Mouse (Mus musculus) left cerebral cortex, adult 18-20 months (tissue): ENCODE measurements around the gene Tnfsf9. TPM values are rescaled to one million over a fixed set of nuclear protein-coding genes. Genes with fewer than 3 reads are reported as not detected.

Experiments
- DNase-seq, 2 experiments: peaks; one replicate each; pipeline ENCODE4 v3.0.0; 2021 to 2022; ENCODE audit warnings: low spot score in 2 of 2, mixed read lengths in 1 of 2
- long read RNA-seq, 2 experiments: library from polyadenylated mRNA; stranded (forward); transcript quantifications; one replicate each; pipeline ENCODE4 v2.0.0; 2021
- total RNA-seq, 2 experiments: library from RNA; stranded (reverse); gene quantifications; 2 replicates each; pipeline ENCODE4 v1.2.3; 2021

Gene Tnfsf9
- under 1 TPM; 0.37 to 0.52 TPM for total RNA-seq
- long read RNA-seq, experiment 1, partial matches to known transcripts: 0 of 1 reads
- long read RNA-seq, experiment 1, other reads (novel, unspliced or antisense): 0 of 1 reads
- long read RNA-seq, experiment 2: 0 reads

DNA sequence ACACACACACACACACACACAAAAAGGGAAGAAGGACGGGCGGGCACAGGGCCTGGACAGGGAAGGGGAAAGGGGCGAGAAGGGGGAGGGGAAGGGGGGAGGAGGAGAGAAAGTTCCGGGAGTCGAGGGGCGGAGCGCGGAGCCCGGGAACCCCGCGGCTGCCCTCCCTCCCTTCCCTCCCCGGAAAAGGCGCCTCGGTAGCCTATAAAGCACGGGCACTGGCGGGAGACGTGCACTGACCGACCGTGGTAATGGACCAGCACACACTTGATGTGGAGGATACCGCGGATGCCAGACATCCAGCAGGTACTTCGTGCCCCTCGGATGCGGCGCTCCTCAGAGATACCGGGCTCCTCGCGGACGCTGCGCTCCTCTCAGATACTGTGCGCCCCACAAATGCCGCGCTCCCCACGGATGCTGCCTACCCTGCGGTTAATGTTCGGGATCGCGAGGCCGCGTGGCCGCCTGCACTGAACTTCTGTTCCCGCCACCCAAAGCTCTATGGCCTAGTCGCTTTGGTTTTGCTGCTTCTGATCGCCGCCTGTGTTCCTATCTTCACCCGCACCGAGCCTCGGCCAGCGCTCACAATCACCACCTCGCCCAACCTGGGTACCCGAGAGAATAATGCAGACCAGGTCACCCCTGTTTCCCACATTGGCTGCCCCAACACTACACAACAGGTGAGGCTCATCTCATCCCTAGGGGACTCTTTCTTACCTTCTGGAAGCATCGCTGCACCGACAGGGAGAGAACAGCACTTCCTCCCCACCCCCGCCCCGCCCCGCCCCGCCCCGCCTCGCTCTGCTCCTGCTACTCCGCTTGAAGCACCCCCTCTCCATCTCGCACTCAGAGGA lies at the start of gene Tnfsf9:
Tnfsf9 (plus strand) TSS at position 145 of the 854 bp plus-strand sequence.
- DNase-seq: peak; percentile 9 to 29

- no peak for DNase-seq
Observed at GRCm38 (mm10) chr17:57056246-57056645, 48.9 kb upstream of the Tnfsf9 start.

- DNase-seq: peak; percentile 24 to 29
Observed at GRCm38 (mm10) chr17:57058891-57059485, 46.1 kb upstream of the Tnfsf9 start, which contains the start of gene Crb3. Gene Crb3, plus strand, starts transcription at chr17:57059105.

DNA sequence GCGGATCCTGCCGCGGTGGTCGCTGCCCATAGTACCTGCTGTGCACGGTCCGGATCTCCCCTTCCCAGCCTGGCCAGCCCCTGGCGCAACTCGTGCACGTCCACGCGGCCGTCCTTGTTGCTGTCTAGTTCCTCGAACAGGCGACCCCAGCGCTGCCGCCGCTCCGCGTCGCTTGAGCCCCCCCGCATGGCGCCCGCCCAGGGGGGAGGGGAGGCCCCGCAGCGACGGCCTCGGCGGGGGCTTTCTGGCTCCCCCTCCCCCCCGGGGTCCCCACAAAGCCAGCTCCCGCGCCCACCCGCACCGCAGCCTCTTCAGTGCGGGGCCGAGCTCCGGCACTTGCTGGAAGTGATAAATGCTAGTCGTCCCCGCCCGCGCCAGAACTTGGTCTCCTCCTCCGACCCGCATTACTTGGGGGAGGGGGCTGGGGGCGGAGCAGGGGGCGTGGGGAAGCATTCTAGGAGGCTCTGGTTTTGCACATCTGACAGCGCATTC lies 45.6 kb upstream of the Tnfsf9 start, which contains the start of gene Slc25a23:
Slc25a23 (minus strand) TSS at position 378 of the 492 bp plus-strand sequence.
- DNase-seq: peak; percentile 63 to 74

DNA sequence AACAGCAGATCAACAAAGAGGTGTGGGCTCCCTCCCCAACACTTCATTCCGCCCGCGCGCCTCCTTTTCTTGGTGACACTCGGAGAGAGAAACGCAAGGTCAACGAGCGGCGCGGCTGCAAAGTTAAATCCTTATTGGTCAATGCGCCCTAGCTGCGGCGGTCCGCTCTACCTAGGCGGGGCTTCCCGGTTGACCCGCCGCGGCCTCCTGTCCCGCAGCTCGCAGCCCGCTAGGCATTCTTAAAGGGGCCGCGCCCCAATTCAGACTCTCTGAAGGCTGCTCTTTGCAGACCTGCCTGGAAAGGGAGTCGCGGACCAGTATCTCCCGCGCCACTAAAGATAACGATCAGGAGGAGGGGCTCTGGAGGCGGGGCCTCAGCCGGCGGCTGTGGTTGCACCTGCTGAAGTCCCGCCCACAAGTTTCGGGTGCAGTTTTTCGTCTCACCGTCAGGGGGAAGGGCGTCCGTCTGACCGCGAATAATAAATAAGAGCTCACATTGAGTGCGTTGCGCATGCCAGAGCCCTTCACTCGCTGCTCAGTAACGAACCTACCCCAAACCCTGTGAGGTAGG lies 44.8 kb upstream of the Tnfsf9 start:
- DNase-seq: peak; percentile 92 to 96

DNA sequence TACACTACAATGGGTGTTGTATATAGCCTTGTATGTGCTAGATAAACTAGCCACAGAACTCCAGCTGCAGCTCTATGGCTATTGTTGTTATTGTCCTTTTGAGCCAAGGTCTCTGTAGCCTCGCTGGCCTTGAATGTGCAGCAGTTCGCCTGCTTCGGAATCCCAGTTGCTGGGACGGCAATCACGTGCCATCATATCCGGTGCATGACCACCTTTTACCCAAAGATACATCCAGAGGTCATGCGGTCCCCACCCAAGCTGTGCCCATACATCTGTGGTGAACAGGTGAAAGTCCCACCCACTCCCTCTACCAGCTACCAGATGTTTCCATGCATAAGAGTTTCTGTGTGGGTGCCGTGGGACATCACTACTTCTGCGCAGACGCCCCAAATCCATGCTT lies 44.1 kb upstream of the Tnfsf9 start:
- DNase-seq: no peak

GRCm38 (mm10) chr17:57062011-57062521 lies 43.1 kb upstream of the Tnfsf9 start:
- no peak for DNase-seq

GRCm38 (mm10) chr17:57062548-57062947 lies 42.6 kb upstream of the Tnfsf9 start:
- DNase-seq: no peak

- no peak for DNase-seq
Observed at GRCm38 (mm10) chr17:57063031-57063430, 42.1 kb upstream of the Tnfsf9 start.

DNA sequence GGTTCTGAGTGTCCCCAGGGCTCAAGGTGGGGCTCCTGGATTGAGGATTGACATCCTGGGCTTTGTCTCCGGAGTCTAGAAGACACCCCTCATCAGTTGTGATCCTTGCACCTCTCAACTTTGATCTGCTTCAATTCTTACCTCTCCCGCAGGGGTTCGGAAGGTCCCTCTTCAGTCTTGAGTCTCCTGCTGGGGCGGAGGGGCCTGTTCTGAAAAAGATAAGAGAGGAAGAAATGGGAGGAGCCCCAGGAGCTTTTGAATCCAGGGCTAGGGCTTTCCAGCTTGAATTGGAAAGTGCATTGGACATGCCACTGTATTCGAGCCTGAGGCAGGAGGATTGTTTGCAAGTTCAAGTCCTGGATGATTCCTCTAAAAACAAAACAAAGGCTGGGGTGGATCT lies 38.2 kb upstream of the Tnfsf9 start:
- DNase-seq: no peak

- no peak for DNase-seq
Observed at GRCm38 (mm10) chr17:57070272-57070671, 34.9 kb upstream of the Tnfsf9 start.

- DNase-seq: no peak
Observed at GRCm38 (mm10) chr17:57070699-57071098, 34.4 kb upstream of the Tnfsf9 start.

- no peak for DNase-seq
Observed at GRCm38 (mm10) chr17:57076916-57077315, 28.2 kb upstream of the Tnfsf9 start.

DNA sequence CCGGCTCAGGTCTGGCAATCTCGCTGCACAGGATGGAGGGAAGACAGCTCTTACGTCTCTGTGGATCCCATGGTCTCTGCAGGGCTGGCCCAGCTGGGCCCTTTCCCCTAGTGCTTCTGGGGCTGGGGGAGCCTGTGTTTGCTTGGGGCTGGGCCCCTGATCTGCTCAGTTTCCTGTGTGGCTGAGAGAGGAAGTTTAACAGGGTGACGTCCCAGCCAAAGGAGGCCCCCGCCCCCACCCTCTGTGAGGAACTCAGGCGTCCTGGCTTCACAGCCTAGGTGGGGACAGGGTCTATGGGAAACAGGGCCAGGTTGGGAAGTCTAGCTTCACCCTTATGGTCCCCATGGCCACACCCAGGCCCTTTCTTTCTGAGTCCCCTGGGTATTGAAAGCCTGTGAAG lies 26.8 kb upstream of the Tnfsf9 start, which contains the start of gene Dennd1c:
Dennd1c (minus strand) TSS at position 179 of the 400 bp plus-strand sequence.
- DNase-seq: no peak

GRCm38 (mm10) chr17:57079919-57080318 lies 25.2 kb upstream of the Tnfsf9 start:
- no peak for DNase-seq

- no peak for DNase-seq
Observed at GRCm38 (mm10) chr17:57081234-57081842, 23.8 kb upstream of the Tnfsf9 start.

- DNase-seq: no peak
Observed at GRCm38 (mm10) chr17:57082481-57082880, 22.6 kb upstream of the Tnfsf9 start.

- DNase-seq: no peak
Observed at GRCm38 (mm10) chr17:57085970-57086757, 19.0 kb upstream of the Tnfsf9 start.

- peak; percentile 89 to 90 for DNase-seq
Observed at GRCm38 (mm10) chr17:57087049-57087832, 17.9 kb upstream of the Tnfsf9 start, which contains the start of gene Tubb4a. Gene Tubb4a, minus strand, starts transcription at chr17:57087782.
